Mouse (Mus musculus) right cerebral cortex, adult 2 months (tissue): Measurements from ENCODE around the gene Ddrgk1.
"Not testable (repeated sequence)": the region's sequence is repeated elsewhere in the genome, so short reads cannot be mapped to it uniquely, and the experiment has no call there.

ENCODE experiments used
- DNase-seq, 2 experiments: peaks; one replicate each; pipeline ENCODE4 v3.0.0; 2021 to 2022; ENCODE audit warnings: low spot score in 2 of 2

The Ddrgk1 gene

GRCm38 (mm10) chr2:130653303-130653702 lies 11.2 kb downstream of the Ddrgk1 start:
- peak in 1 of 2 experiments; percentile 49 for DNase-seq

GRCm38 (mm10) chr2:130649028-130649427 lies 15.4 kb downstream of the Ddrgk1 start:
- DNase-seq: not testable (repeated sequence)

GRCm38 (mm10) chr2:130645198-130645597 lies 19.3 kb downstream of the Ddrgk1 start:
- no peak for DNase-seq

- DNase-seq: peak; percentile 86
Observed at GRCm38 (mm10) chr2:130642684-130643369, 21.6 kb downstream of the Ddrgk1 start, which contains the start of gene Lzts3. TSS of gene Lzts3 (minus strand) at chr2:130642803.

GRCm38 (mm10) chr2:130642197-130642660 lies 22.2 kb downstream of the Ddrgk1 start:
- peak in 1 of 2 experiments; percentile 51 for DNase-seq

GRCm38 (mm10) chr2:130641351-130642025 lies 23.0 kb downstream of the Ddrgk1 start:
- DNase-seq: no peak

GRCm38 (mm10) chr2:130639276-130639675 lies 25.2 kb downstream of the Ddrgk1 start:
- DNase-seq: no peak

GRCm38 (mm10) chr2:130638101-130638611 lies 26.3 kb downstream of the Ddrgk1 start:
- no peak for DNase-seq

GRCm38 (mm10) chr2:130635847-130636246 lies 28.6 kb downstream of the Ddrgk1 start:
- no peak for DNase-seq

GRCm38 (mm10) chr2:130634739-130635411 lies 29.6 kb downstream of the Ddrgk1 start:
- no peak for DNase-seq

GRCm38 (mm10) chr2:130634006-130634738 lies 30.3 kb downstream of the Ddrgk1 start:
- DNase-seq: no peak

GRCm38 (mm10) chr2:130632887-130633675 lies 31.4 kb downstream of the Ddrgk1 start:
- no peak for DNase-seq

GRCm38 (mm10) chr2:130632416-130632815 lies 32.0 kb downstream of the Ddrgk1 start:
- no peak for DNase-seq

GRCm38 (mm10) chr2:130629839-130630203 lies 34.6 kb downstream of the Ddrgk1 start, which contains the start of the genes Fastkd5 and Ubox5:
TSS of gene Fastkd5 (minus strand) at chr2:130630027.
TSS of gene Ubox5 (minus strand) at chr2:130630038.
- peak; percentile 95 to 96 for DNase-seq

- no peak for DNase-seq
Observed at GRCm38 (mm10) chr2:130629080-130629838, 35.2 kb downstream of the Ddrgk1 start.

- DNase-seq: no peak
Observed at GRCm38 (mm10) chr2:130628424-130628823, 36.0 kb downstream of the Ddrgk1 start.

- DNase-seq: no peak
Observed at GRCm38 (mm10) chr2:130618972-130619371, 45.5 kb downstream of the Ddrgk1 start.

- DNase-seq: peak in 1 of 2 experiments; percentile 25
Observed at GRCm38 (mm10) chr2:130613091-130613490, 51.4 kb downstream of the Ddrgk1 start.
